Mouse (Mus musculus) forebrain, embryonic 11.5 days (tissue): ENCODE results near the gene Hoxc11. TPM values are rescaled to one million over a fixed set of nuclear protein-coding genes. Genes with fewer than 3 reads are reported as not detected.

Source experiments
- ATAC-seq: fragments of 200-750 bp; cut with Nextera tagmentation; replicated peaks from 2 replicates; pipeline ENCODE4 v1.8.0; 2017; ENCODE audit warnings: moderate TSS enrichment; ENCODE audit not compliant: low FRiP score
- DNase-seq: peaks from one replicate; pipeline ENCODE4 v3.0.0-alpha.2; 2017; ENCODE audit warnings: low spot score
- H3K27ac ChIP-seq: fragments of 300-500 bp; sonication (generic); 2 replicates; pipeline ENCODE4 v1.5.1; 2014; ENCODE audit warnings: low read depth, low read length
- H3K27me3 ChIP-seq: fragments of 300-500 bp; sonication (generic); 2 replicates; pipeline ENCODE4 v1.6.1; 2014; ENCODE audit warnings: mild to moderate bottlenecking, low read length, mixed read lengths; ENCODE audit not compliant: control insufficient read depth, insufficient read depth
- H3K36me3 ChIP-seq: fragments of 300-500 bp; sonication (generic); 2 replicates; pipeline ENCODE4 v1.6.1; 2014; ENCODE audit warnings: mild to moderate bottlenecking, low read length, moderate library complexity, mixed read lengths; ENCODE audit not compliant: control insufficient read depth, insufficient read depth
- H3K4me1 ChIP-seq: fragments of 300-500 bp; sonication (generic); replicated peaks from 2 replicates; pipeline ENCODE4 v1.6.1; 2014; ENCODE audit warnings: low read length, mixed read lengths; ENCODE audit not compliant: control insufficient read depth, insufficient read depth
- H3K4me2 ChIP-seq: fragments of 300-500 bp; sonication (generic); 2 replicates; pipeline ENCODE4 v1.6.1; 2014; ENCODE audit warnings: low read depth, mild to moderate bottlenecking, low read length, moderate library complexity, mixed read lengths; ENCODE audit not compliant: severe bottlenecking
- H3K4me3 ChIP-seq: fragments of 300-500 bp; sonication (generic); 2 replicates; pipeline ENCODE4 v1.5.1; 2014; ENCODE audit warnings: low read depth, low read length
- H3K9ac ChIP-seq: fragments of 300-500 bp; sonication (generic); 2 replicates; pipeline ENCODE4 v1.6.1; 2014; ENCODE audit warnings: low read length
- H3K9me3 ChIP-seq: fragments of 300-500 bp; sonication (generic); 2 replicates; pipeline ENCODE4 v1.6.1; 2016; ENCODE audit warnings: low read length, mixed read lengths; ENCODE audit not compliant: control insufficient read depth
- WGBS: fragments of 180-500 bp; shearing (Covaris S2); extraction: QIAGEN DNeasy Blood & Tissue Kit; methylation state at CpG from one replicate; pipeline ENCODE4 v1.1.7; 2014; 5-methylcytosine and 5-hydroxymethylcytosine counted together
- polyA plus RNA-seq: library from polyadenylated mRNA; unstranded; fragments of >200 nt; fragmentation: Nextera tagmentation; extraction: Ambion mirVana; gene quantifications from 2 replicates; pipeline ENCODE4 v1.2.1, GENCODE M21; 2014

Gene Hoxc11
- polyA plus RNA-seq: not detected in 2 replicates

GRCm38 (mm10) chr15:102954192-102955006 lies at the start of gene Hoxc11:
Gene Hoxc11 (plus strand): TSS chr15:102954427.
- Histone ChIP-seq H3K4me1 (no peaks in the 10 kb centered on the region), H3K4me2 (no peak within 1 kb of the TSS), H3K9ac (no peak within 1 kb of the TSS), H3K4me3 (no peak within 1 kb of the TSS), H3K36me3 (no peaks in the 10 kb centered on the region), H3K27me3 (peaks cover 98% of the 10 kb centered on the region), H3K27ac (no peak within 1 kb of the TSS), H3K9me3 (no peaks in the 10 kb centered on the region)
- WGBS: under 1% methylated on average over 56 of the region's 57 CpGs
- DNase-seq (no peak), ATAC-seq (no peak; the same call in 1 of the 2 replicates)

GRCm38 (mm10) chr15:102904946-102905345 lies 49.3 kb upstream of the Hoxc11 start:
- H3K9me3 ChIP-seq: no peaks in the 10 kb centered on the region
- H3K4me3 ChIP-seq: no peak overlapping the region
- WGBS: 62% methylated on average over 1 of the region's 1 CpGs
- no peaks in the 10 kb centered on the region for H3K4me1 ChIP-seq
- H3K36me3 ChIP-seq: no peaks in the 10 kb centered on the region
- no peak overlapping the region for H3K4me2 ChIP-seq
- no peak for DNase-seq
- no peak overlapping the region for H3K9ac ChIP-seq
- no peak for ATAC-seq
- H3K27me3 ChIP-seq: peaks cover 48% of the 10 kb centered on the region
- H3K27ac ChIP-seq: no peak overlapping the region

GRCm38 (mm10) chr15:102909536-102909935 lies 44.7 kb upstream of the Hoxc11 start:
- WGBS: 0% methylated on average over 4 of the region's 4 CpGs
- Histone ChIP-seq H3K27ac (no peak overlapping the region), H3K27me3 (peaks cover 89% of the 10 kb centered on the region), H3K36me3 (no peaks in the 10 kb centered on the region), H3K4me1 (no peaks in the 10 kb centered on the region), H3K9ac (no peak overlapping the region), H3K4me3 (no peak overlapping the region), H3K9me3 (no peaks in the 10 kb centered on the region), H3K4me2 (no peak overlapping the region)
- ATAC-seq (no peak), DNase-seq (no peak)

GRCm38 (mm10) chr15:102910038-102910437 lies 44.2 kb upstream of the Hoxc11 start:
- H3K4me1 ChIP-seq: no peaks in the 10 kb centered on the region
- no peaks in the 10 kb centered on the region for H3K36me3 ChIP-seq
- DNase-seq (peak; percentile 61), ATAC-seq (no peak)
- H3K27me3 ChIP-seq: peaks cover 89% of the 10 kb centered on the region
- no peak overlapping the region for H3K4me2 ChIP-seq
- H3K9me3 ChIP-seq: no peaks in the 10 kb centered on the region
- 1% methylated on average over 18 of the region's 18 CpGs for WGBS
- H3K4me3 ChIP-seq: no peak overlapping the region
- H3K27ac ChIP-seq: no peak overlapping the region
- no peak overlapping the region for H3K9ac ChIP-seq

GRCm38 (mm10) chr15:102910496-102911095 lies 43.6 kb upstream of the Hoxc11 start:
- Histone ChIP-seq H3K4me2 (no peak overlapping the region), H3K36me3 (no peaks in the 10 kb centered on the region), H3K27ac (no peak overlapping the region), H3K4me3 (no peak overlapping the region), H3K27me3 (peaks cover 87% of the 10 kb centered on the region), H3K9me3 (no peaks in the 10 kb centered on the region), H3K4me1 (no peaks in the 10 kb centered on the region), H3K9ac (no peak overlapping the region)
- WGBS: 2% methylated on average over 22 of the region's 22 CpGs
- DNase-seq (no peak), ATAC-seq (no peak)

- no peak overlapping the region for H3K4me3 ChIP-seq
- H3K9ac ChIP-seq: no peak overlapping the region
- H3K4me1 ChIP-seq: no peaks in the 10 kb centered on the region
- peak; percentile 50 for DNase-seq
- H3K36me3 ChIP-seq: no peaks in the 10 kb centered on the region
- peaks cover 90% of the 10 kb centered on the region for H3K27me3 ChIP-seq
- under 1% methylated on average over 19 of the region's 19 CpGs for WGBS
- ATAC-seq: no peak
- no peak overlapping the region for H3K27ac ChIP-seq
- H3K4me2 ChIP-seq: no peak overlapping the region
- no peaks in the 10 kb centered on the region for H3K9me3 ChIP-seq
Measured at GRCm38 (mm10) chr15:102913038-102913585, 41.1 kb upstream of the Hoxc11 start.

- no peak for ATAC-seq
- Histone ChIP-seq H3K9ac (no peak overlapping the region), H3K4me3 (no peak overlapping the region), H3K27ac (no peak overlapping the region), H3K4me1 (no peaks in the 10 kb centered on the region), H3K9me3 (no peaks in the 10 kb centered on the region), H3K4me2 (no peak overlapping the region), H3K27me3 (peaks cover 92% of the 10 kb centered on the region), H3K36me3 (no peaks in the 10 kb centered on the region)
- under 1% methylated on average over 20 of the region's 20 CpGs for WGBS
- no peak for DNase-seq
Measured at GRCm38 (mm10) chr15:102917972-102918572, 36.2 kb upstream of the Hoxc11 start.

GRCm38 (mm10) chr15:102918611-102919265 lies 35.5 kb upstream of the Hoxc11 start:
- Histone ChIP-seq H3K9ac (no peak overlapping the region), H3K4me3 (no peak overlapping the region), H3K36me3 (no peaks in the 10 kb centered on the region), H3K27ac (no peak overlapping the region), H3K4me1 (no peaks in the 10 kb centered on the region), H3K4me2 (no peak overlapping the region), H3K27me3 (peaks cover 92% of the 10 kb centered on the region), H3K9me3 (no peaks in the 10 kb centered on the region)
- 4% methylated on average over 7 of the region's 7 CpGs for WGBS
- DNase-seq (no peak), ATAC-seq (no peak)
